Mouse (Mus musculus) lung, embryonic 14.5 days (tissue): ENCODE data around the gene Olfr800. TPM values are rescaled to one million over a fixed set of nuclear protein-coding genes. Genes with fewer than 3 reads are reported as not detected.

Experiments used
- ATAC-seq: fragments of 200-750 bp; cut with Nextera tagmentation; 2 replicates; pipeline ENCODE4 v1.8.0; 2017; ENCODE audit warnings: mild to moderate bottlenecking, moderate TSS enrichment, moderate library complexity; ENCODE audit not compliant: insufficient read depth
- DNase-seq: peaks from one replicate; pipeline ENCODE4 v3.0.0-alpha.2; 2015
- H3K27ac ChIP-seq: fragments of 300-500 bp; sonication (generic); 2 replicates; pipeline ENCODE4 v1.5.1; 2014; ENCODE audit warnings: low read depth, mild to moderate bottlenecking, moderate library complexity
- H3K27me3 ChIP-seq: fragments of 300-500 bp; sonication (generic); 2 replicates; pipeline ENCODE4 v1.6.1; 2014; ENCODE audit warnings: low read length, control low read depth; ENCODE audit not compliant: insufficient read depth
- H3K36me3 ChIP-seq: fragments of 300-500 bp; sonication (generic); 2 replicates; pipeline ENCODE4 v1.6.1; 2014; ENCODE audit warnings: control low read depth; ENCODE audit not compliant: insufficient read depth
- H3K4me1 ChIP-seq: fragments of 300-500 bp; sonication (generic); 2 replicates; pipeline ENCODE4 v1.6.1; 2014; ENCODE audit warnings: antibody characterized with exemption, control low read depth; ENCODE audit not compliant: insufficient read depth
- H3K4me2 ChIP-seq: fragments of 300-500 bp; sonication (generic); 2 replicates; pipeline ENCODE4 v1.6.1; 2014; ENCODE audit warnings: mild to moderate bottlenecking
- H3K4me3 ChIP-seq: fragments of 300-500 bp; sonication (generic); 2 replicates; pipeline ENCODE4 v1.5.1; 2014; ENCODE audit warnings: low read depth, low read length
- H3K9ac ChIP-seq: fragments of 300-500 bp; sonication (generic); 2 replicates; pipeline ENCODE4 v1.6.1; 2014
- H3K9me3 ChIP-seq: fragments of 300-500 bp; sonication (generic); 2 replicates; pipeline ENCODE4 v1.6.1; 2016; ENCODE audit warnings: low read depth, low read length, control low read depth
- CTCF ChIP-seq: IDR thresholded peaks from 2 replicates; pipeline ENCODE4 v1.5.1; 2016; ENCODE audit warnings: antibody characterized with exemption, low read depth
- WGBS: fragments of 180-500 bp; shearing (Covaris S2); extraction: QIAGEN DNeasy Blood & Tissue Kit; methylation state at CpG from one replicate; pipeline ENCODE4 v1.1.7; 2014; 5-methylcytosine and 5-hydroxymethylcytosine counted together
- polyA plus RNA-seq: library from polyadenylated mRNA; unstranded; fragments of >200 nt; fragmentation: Nextera tagmentation; extraction: Ambion mirVana; gene quantifications from 2 replicates; pipeline ENCODE4 v1.2.1, GENCODE M21; 2014

Gene Olfr800
- polyA plus RNA-seq, 1 experiment from 2014 or later = not detected

GRCm38 (mm10) chr10:129673765-129674164, 16.3 kb downstream of the Olfr800 start, which contains the start of gene Olfr801:
Gene Olfr801, minus strand, starts transcription at chr10:129673865.
- H3K36me3 ChIP-seq = no peaks in the 10 kb centered on the region
- H3K27me3 ChIP-seq = no peaks in the 10 kb centered on the region
- ATAC-seq (no peak), DNase-seq (no peak)
- no peak within 1 kb of the TSS for H3K4me3 ChIP-seq
- no peak for TF ChIP-seq CTCF
- H3K27ac ChIP-seq = no peak within 1 kb of the TSS
- H3K9me3 ChIP-seq = no peaks in the 10 kb centered on the region
- no peak within 1 kb of the TSS for H3K9ac ChIP-seq
- no peak within 1 kb of the TSS for H3K4me2 ChIP-seq
- 67% methylated on average over 1 of the region's 1 CpGs for WGBS
- H3K4me1 ChIP-seq = no peaks in the 10 kb centered on the region

- ATAC-seq (no peak), DNase-seq (no peak)
- Histone ChIP-seq H3K4me1 (no peaks in the 10 kb centered on the region), H3K9me3 (no peaks in the 10 kb centered on the region), H3K27me3 (no peaks in the 10 kb centered on the region), H3K9ac (no peak within 1 kb of the TSS), H3K36me3 (no peaks in the 10 kb centered on the region), H3K4me2 (no peak within 1 kb of the TSS), H3K27ac (no peak within 1 kb of the TSS), H3K4me3 (no peak within 1 kb of the TSS)
- TF ChIP-seq CTCF = no peak
- 38% methylated on average over 1 of the region's 1 CpGs for WGBS
These were observed 30.6 kb downstream of the Olfr800 start, which contains the start of gene Olfr802 for GRCm38 (mm10) chr10:129688069-129688468. Gene Olfr802, minus strand, starts transcription at chr10:129688169.

- H3K9me3 ChIP-seq = no peaks in the 10 kb centered on the region
- H3K27ac ChIP-seq = no peak within 1 kb of the TSS
- H3K4me1 ChIP-seq = no peaks in the 10 kb centered on the region
- H3K4me2 ChIP-seq = no peak within 1 kb of the TSS
- 63% methylated on average over 2 of the region's 2 CpGs for WGBS
- no peaks in the 10 kb centered on the region for H3K36me3 ChIP-seq
- H3K4me3 ChIP-seq = no peak within 1 kb of the TSS
- no peak within 1 kb of the TSS for H3K9ac ChIP-seq
- no peak for DNase-seq
- no peak for ATAC-seq
- no peaks in the 10 kb centered on the region for H3K27me3 ChIP-seq
- TF ChIP-seq CTCF = no peak
These were observed 36.7 kb downstream of the Olfr800 start, which contains the start of gene Olfr803 for GRCm38 (mm10) chr10:129694186-129694585. Gene Olfr803, minus strand, starts transcription at chr10:129694286.

GRCm38 (mm10) chr10:129702910-129703309, 45.4 kb downstream of the Olfr800 start, which contains the start of gene Olfr804:
Gene Olfr804, plus strand, starts transcription at chr10:129703210.
- Histone ChIP-seq H3K36me3 (no peaks in the 10 kb centered on the region), H3K4me2 (no peak within 1 kb of the TSS), H3K4me3 (no peak within 1 kb of the TSS), H3K9me3 (no peaks in the 10 kb centered on the region), H3K4me1 (no peaks in the 10 kb centered on the region), H3K9ac (no peak within 1 kb of the TSS), H3K27me3 (no peaks in the 10 kb centered on the region), H3K27ac (no peak within 1 kb of the TSS)
- DNase-seq (no peak), ATAC-seq (no peak)
- no peak for TF ChIP-seq CTCF

Other genes with a start within 250 kb of the Olfr800 start
- not detected in 2 replicates for gene Olfr786, start 230.4 kb upstream of the Olfr800 start, polyA plus RNA-seq
- gene Olfr787, start 195.8 kb upstream of the Olfr800 start, polyA plus RNA-seq = not detected in 2 replicates
- not detected in 2 replicates for gene Olfr788, start 186.7 kb upstream of the Olfr800 start, polyA plus RNA-seq
- gene Olfr789, start 172.9 kb upstream of the Olfr800 start, polyA plus RNA-seq = not detected in 2 replicates
- not detected in 2 replicates for gene Olfr790, start 159.2 kb upstream of the Olfr800 start, polyA plus RNA-seq
- not detected in 2 replicates for gene Olfr791, start 135.9 kb upstream of the Olfr800 start, polyA plus RNA-seq
- not detected in 2 replicates for gene Olfr792, start 118.5 kb upstream of the Olfr800 start, polyA plus RNA-seq
- gene Olfr794, start 90.0 kb upstream of the Olfr800 start, polyA plus RNA-seq = not detected in 2 replicates
- not detected in 2 replicates for gene Olfr796, start 45.1 kb upstream of the Olfr800 start, polyA plus RNA-seq
- not detected in 2 replicates for gene Olfr798, start 29.8 kb upstream of the Olfr800 start, polyA plus RNA-seq
- gene Olfr799, start 20.2 kb upstream of the Olfr800 start, polyA plus RNA-seq = not detected in 2 replicates
- gene Olfr801, start 16.2 kb downstream of the Olfr800 start, polyA plus RNA-seq = not detected in 2 replicates
- not detected in 2 replicates for gene Olfr802, start 30.5 kb downstream of the Olfr800 start, polyA plus RNA-seq
- gene Olfr803, start 36.6 kb downstream of the Olfr800 start, polyA plus RNA-seq = not detected in 2 replicates
- not detected in 2 replicates for gene Olfr804, start 45.5 kb downstream of the Olfr800 start, polyA plus RNA-seq
- gene Olfr805, start 71.7 kb downstream of the Olfr800 start, polyA plus RNA-seq = not detected in 2 replicates
- gene Olfr806, start 84.2 kb downstream of the Olfr800 start, polyA plus RNA-seq = not detected in 2 replicates
- not detected in 2 replicates for gene Olfr807, start 100.1 kb downstream of the Olfr800 start, polyA plus RNA-seq
- gene Olfr808, start 107.8 kb downstream of the Olfr800 start, polyA plus RNA-seq = not detected in 2 replicates
- gene Olfr809, start 116.9 kb downstream of the Olfr800 start, polyA plus RNA-seq = not detected in 2 replicates
- not detected in 2 replicates for gene Olfr810, start 137.2 kb downstream of the Olfr800 start, polyA plus RNA-seq
- not detected in 2 replicates for gene Olfr811, start 146.7 kb downstream of the Olfr800 start, polyA plus RNA-seq
- gene Olfr812, start 188.4 kb downstream of the Olfr800 start, polyA plus RNA-seq = not detected in 2 replicates
- not detected in 2 replicates for gene Olfr813, start 197.7 kb downstream of the Olfr800 start, polyA plus RNA-seq
- gene Olfr814, start 222.2 kb downstream of the Olfr800 start, polyA plus RNA-seq = not detected in 2 replicates
- gene Olfr815, start 248.2 kb downstream of the Olfr800 start, polyA plus RNA-seq = not detected in 2 replicates